Mouse (Mus musculus) urinary bladder, postnatal 14 days (tissue): ENCODE data around the gene Nfasc.
A peak's percentile ranks its signal among the peaks of the same experiment; 100 is the strongest.

Experiments used
- DNase-seq: peaks from one replicate; pipeline ENCODE4 v3.0.0; 2021; ENCODE audit warnings: low spot score

Gene Nfasc

GRCm38 (mm10) chr1:132541171-132541823 is 200.3 kb downstream of the Nfasc start:
- no peak for DNase-seq

GRCm38 (mm10) chr1:132540701-132541100 is 200.9 kb downstream of the Nfasc start:
- DNase-seq: no peak

GRCm38 (mm10) chr1:132537736-132538135 is 203.9 kb downstream of the Nfasc start:
- no peak for DNase-seq

- DNase-seq: no peak
These were observed 205.2 kb downstream of the Nfasc start for GRCm38 (mm10) chr1:132536416-132536815.

- no peak for DNase-seq
These were observed 206.1 kb downstream of the Nfasc start for GRCm38 (mm10) chr1:132535541-132535940.

- DNase-seq: no peak
These were observed 207.8 kb downstream of the Nfasc start for GRCm38 (mm10) chr1:132533840-132534239.

- no peak for DNase-seq
These were observed 209.1 kb downstream of the Nfasc start for GRCm38 (mm10) chr1:132532521-132532920.

- no peak for DNase-seq
These were observed 210.9 kb downstream of the Nfasc start for GRCm38 (mm10) chr1:132530631-132531191.

GRCm38 (mm10) chr1:132528647-132529334 is 212.8 kb downstream of the Nfasc start:
- DNase-seq: no peak

GRCm38 (mm10) chr1:132528071-132528470 is 213.5 kb downstream of the Nfasc start:
- no peak for DNase-seq

- DNase-seq: peak; percentile 73
These were observed 215.8 kb downstream of the Nfasc start for GRCm38 (mm10) chr1:132525832-132526231.

GRCm38 (mm10) chr1:132523920-132524319 is 217.7 kb downstream of the Nfasc start:
- no peak for DNase-seq

- DNase-seq: no peak
These were observed 218.5 kb downstream of the Nfasc start for GRCm38 (mm10) chr1:132523048-132523447.

GRCm38 (mm10) chr1:132520764-132521163 is 220.8 kb downstream of the Nfasc start:
- peak; percentile 65 for DNase-seq

- no peak for DNase-seq
These were observed 221.9 kb downstream of the Nfasc start for GRCm38 (mm10) chr1:132519734-132520133.

- no peak for DNase-seq
These were observed 223.0 kb downstream of the Nfasc start for GRCm38 (mm10) chr1:132518621-132519020.

- no peak for DNase-seq
These were observed 224.8 kb downstream of the Nfasc start for GRCm38 (mm10) chr1:132516776-132517175.

- no peak for DNase-seq
These were observed 226.3 kb downstream of the Nfasc start for GRCm38 (mm10) chr1:132515339-132515738.
